Mouse (Mus musculus) cerebellum, adult 11 months (tissue): ENCODE results near the gene Maml2.
"Not testable (repeated sequence)": the region's sequence is repeated elsewhere in the genome, so short reads cannot be mapped to it uniquely, and the experiment has no call there.

ENCODE experiments used
- DNase-seq: peaks from one replicate; pipeline ENCODE4 v3.0.0; 2022

Gene Maml2

GRCm38 (mm10) chr9:13686977-13687659 lies 389.4 kb downstream of the Maml2 start:
- no peak for DNase-seq

DNA sequence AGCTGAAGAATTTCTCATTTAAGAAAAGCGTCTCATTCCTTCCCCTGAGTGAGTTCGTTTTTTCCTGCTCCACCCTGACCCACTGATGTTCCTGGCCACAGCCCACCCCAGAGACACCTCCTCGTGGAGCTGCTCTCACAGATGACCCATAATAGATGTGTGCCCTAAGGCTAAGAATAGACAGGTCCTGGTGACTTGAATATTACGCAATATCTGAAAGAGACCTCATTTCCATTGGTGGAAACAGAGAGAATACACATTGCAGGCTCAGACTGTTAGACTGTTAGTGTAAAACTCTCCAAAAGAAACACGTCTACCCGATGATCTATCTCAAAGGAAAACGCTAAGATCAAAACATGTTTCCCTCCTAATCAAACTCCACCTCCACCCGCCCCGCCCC lies 391.2 kb downstream of the Maml2 start:
- DNase-seq, result no peak

- DNase-seq, result no peak
These were observed 392.6 kb downstream of the Maml2 start for GRCm38 (mm10) chr9:13690321-13690720.

- DNase-seq, result no peak
These were observed 396.0 kb downstream of the Maml2 start for GRCm38 (mm10) chr9:13693693-13694284.

DNA sequence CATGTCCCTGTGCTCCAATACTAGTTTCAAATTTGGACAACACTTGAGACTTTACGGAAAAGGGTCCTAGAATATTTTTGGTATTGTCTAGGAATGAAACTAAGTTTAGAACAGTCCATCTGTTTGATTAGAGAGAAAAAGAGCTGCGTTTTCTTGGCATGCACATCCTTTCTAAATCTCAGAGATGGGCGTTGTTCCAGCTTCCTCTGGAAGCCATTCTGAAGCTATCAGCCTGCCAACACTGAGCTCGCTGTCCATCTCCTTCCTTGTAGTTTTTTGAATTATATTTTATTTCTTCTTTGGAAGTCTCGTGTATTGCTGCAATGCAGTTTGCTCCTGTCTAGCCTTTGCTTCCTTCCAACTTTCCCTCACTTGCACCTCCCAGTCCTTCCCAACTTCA lies 396.5 kb downstream of the Maml2 start:
- peak; percentile 61 for DNase-seq

- no peak for DNase-seq
These were observed 399.5 kb downstream of the Maml2 start for GRCm38 (mm10) chr9:13697041-13697811.

- no peak for DNase-seq
These were observed 400.1 kb downstream of the Maml2 start for GRCm38 (mm10) chr9:13697869-13698268.

GRCm38 (mm10) chr9:13699061-13699780 lies 401.5 kb downstream of the Maml2 start:
- no peak for DNase-seq

DNA sequence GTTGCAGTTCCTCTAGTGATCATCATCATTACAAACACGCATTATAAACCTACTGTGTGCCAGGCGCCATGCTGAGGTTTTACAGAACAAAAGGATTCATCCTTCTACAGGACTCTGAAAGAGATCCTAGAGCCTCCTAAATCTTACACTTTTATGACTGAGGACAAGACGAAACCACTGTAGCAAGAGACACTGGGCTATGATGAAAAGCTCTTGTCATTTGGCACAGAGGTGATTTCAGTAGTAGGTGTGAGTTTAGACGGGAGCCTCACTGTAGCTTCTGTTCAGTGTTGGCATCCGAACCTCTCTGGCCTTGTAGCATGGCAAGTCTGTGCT lies 402.0 kb downstream of the Maml2 start:
- no peak for DNase-seq

DNA sequence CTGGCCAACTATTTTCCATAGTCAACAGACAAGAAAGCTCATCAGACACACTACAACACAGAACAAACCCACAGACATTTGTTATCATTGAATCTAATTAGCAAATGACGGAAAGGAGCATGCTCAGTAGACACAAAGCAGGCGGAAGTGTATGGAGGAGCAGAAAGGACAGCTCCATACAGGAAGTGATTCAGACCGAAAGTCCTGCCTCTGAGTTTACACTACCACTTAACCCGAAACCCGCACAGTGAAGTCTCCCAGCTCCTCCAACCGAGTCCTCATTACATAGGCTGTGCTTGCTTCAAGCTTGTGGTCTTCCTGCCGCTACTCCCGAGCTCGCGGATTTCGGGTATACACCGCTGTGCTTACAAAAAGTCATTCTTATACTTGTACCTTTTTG lies 404.0 kb downstream of the Maml2 start:
- DNase-seq, result no peak

- DNase-seq, result no peak
These were observed 405.3 kb downstream of the Maml2 start for GRCm38 (mm10) chr9:13703100-13703499.

- no peak for DNase-seq
These were observed 407.2 kb downstream of the Maml2 start for GRCm38 (mm10) chr9:13704917-13705316.

- DNase-seq, result no peak
These were observed 409.4 kb downstream of the Maml2 start for GRCm38 (mm10) chr9:13707066-13707555.

DNA sequence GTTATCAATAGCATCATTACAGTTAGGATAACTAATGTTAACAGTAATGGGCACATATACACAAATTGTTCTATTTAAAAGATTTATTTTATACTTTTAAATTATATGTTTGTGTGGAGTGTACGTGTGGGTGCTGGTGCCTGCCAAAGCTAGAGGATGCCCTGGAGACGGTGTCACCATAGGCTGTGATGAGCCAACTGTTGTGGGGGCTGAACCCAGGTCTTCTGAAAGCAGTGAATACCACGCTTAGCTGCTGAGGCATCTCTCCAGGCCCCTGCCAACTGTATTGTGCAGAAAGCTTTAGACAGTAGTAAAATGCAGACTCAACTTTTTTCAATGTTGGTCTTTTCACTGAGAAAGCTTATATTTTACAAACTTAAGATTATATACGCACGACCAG lies 411.7 kb downstream of the Maml2 start:
- no peak for DNase-seq

DNA sequence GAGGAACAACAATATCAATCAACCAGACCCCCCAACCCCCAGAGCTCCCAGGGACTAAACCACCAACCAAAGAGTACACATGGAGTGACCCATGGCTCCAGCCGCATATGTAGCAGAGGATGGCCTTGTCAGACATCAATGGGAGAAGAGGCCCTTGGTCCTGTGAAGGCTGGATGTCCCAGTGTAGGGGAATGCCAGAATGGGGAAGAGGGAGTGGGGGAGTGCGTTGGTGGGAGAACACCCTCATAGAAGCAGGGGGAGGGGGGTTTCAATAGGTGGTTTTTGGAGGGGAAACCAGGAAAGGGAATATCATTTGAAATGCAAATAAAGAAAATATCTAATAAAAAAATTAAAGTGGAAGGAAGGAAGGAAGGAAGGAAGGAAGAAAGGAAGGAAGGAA lies 418.1 kb downstream of the Maml2 start:
- not testable (repeated sequence) for DNase-seq

DNA sequence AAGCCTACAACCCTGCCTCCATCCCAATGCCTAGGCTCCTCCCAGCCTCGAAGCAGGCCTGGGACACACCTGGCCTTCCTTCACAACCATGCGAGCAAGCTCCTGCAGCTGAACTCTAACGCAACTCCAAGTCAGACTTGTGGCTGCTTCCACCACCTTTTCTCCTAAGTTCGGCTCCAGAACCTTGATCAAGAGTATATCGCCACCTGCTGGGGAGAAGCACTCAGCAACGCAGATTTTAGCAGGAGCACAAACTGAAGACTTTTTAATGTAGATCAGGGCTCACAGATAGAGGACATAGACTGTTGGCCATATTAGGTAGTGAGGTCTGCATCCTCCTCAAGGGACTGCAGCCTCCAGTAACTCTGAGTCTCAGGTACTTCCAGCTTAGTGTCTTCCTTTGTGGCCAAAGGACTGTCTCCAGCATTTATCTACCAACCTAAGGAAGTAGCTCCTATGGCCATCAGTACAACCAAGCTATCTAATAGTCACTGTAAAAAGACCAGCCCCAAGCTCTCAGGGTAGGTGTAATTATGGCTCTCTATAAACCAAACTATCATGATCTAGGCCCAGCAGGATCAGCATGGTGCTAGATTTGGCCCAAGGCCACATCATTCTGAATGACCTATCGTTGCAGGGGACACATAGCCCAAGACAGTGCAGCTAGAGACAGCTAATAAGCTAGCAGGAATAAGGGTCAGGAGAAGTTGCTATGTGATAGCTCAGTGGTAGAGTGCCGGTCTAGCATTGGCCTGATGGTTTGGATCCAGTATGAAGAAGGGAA lies 418.8 kb downstream of the Maml2 start:
- DNase-seq, result peak; percentile 72

- no peak for DNase-seq
These were observed 450.6 kb downstream of the Maml2 start, which contains the start of gene Mtmr2 for GRCm38 (mm10) chr9:13748404-13748797. Mtmr2 (plus strand) TSS chr9:13748410.

- peak; percentile 96 for DNase-seq
These were observed 451.3 kb downstream of the Maml2 start for GRCm38 (mm10) chr9:13748798-13749674.

GRCm38 (mm10) chr9:13749675-13749998 lies 451.9 kb downstream of the Maml2 start:
- no peak for DNase-seq

DNA sequence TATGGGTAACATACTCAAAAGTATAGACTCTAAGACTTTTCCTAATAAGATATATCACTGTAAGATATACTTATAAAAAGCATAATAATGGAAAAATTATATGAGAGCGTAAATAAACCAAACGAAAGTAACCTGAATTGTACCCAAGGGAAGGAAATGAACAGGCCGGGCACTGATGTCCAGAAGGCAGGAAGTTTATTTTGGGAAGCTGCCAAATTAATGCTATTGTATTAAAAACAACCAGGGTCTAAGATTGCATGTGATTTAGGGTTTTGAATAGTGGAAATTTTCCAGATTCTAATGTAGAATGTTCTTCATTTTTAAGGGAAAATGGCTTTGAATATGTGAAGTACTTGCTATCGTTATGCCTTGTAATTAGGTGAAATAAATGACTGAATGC lies 454.8 kb downstream of the Maml2 start:
- no peak for DNase-seq
